Mouse (Mus musculus) olfactory bulb, adult 2 months (tissue): ENCODE measurements around the gene Pcx.

Experiments
- CTCF ChIP-seq: fragments of 200-500 bp; IDR thresholded peaks from 2 replicates; pipeline ENCODE4 v1.5.1; 2012; ENCODE audit warnings: low read depth, mild to moderate bottlenecking, low read length, moderate library complexity; ENCODE audit not compliant: insufficient read depth
- POLR2A ChIP-seq: fragments of 200-500 bp; IDR thresholded peaks from 2 replicates; pipeline ENCODE4 v1.6.1; 2012; ENCODE audit warnings: mild to moderate bottlenecking, low read depth, low read length, moderate library complexity; ENCODE audit not compliant: insufficient read depth

GRCm38 (mm10) chr19:4625179-4625828 is 115.0 kb downstream of the Pcx start, which contains the start of gene Rce1:
- TF ChIP-seq POLR2A (peak; percentile 94), CTCF (0 out of 2 replicates have a peak, but pooled peaks have one; percentile 16)
